Mouse (Mus musculus) midbrain, embryonic 14.5 days (tissue): ENCODE measurements around the gene Trit1. TPM values are rescaled to one million over a fixed set of nuclear protein-coding genes. Genes with fewer than 3 reads are reported as not detected.
A peak's percentile ranks its signal among the peaks of the same experiment; 100 is the strongest.

Experiments
- ATAC-seq: fragments of 200-750 bp; cut with Nextera tagmentation; 2 replicates; pipeline ENCODE4 v1.8.0; 2017; ENCODE audit warnings: moderate number of reproducible peaks, moderate library complexity; ENCODE audit not compliant: low FRiP score, low TSS enrichment
- DNase-seq: peaks from one replicate; pipeline ENCODE4 v3.0.0-alpha.2; 2015
- H3K27ac ChIP-seq: fragments of 300-500 bp; sonication (generic); replicated peaks from 2 replicates; pipeline ENCODE4 v1.5.1; 2014; ENCODE audit warnings: mild to moderate bottlenecking, low read depth, low read length, moderate library complexity
- H3K27me3 ChIP-seq: fragments of 300-500 bp; sonication (generic); 2 replicates; pipeline ENCODE4 v1.6.1; 2014; ENCODE audit warnings: low read length, control low read depth, mixed read lengths; ENCODE audit not compliant: control insufficient read depth, insufficient read depth
- H3K36me3 ChIP-seq: fragments of 300-500 bp; sonication (generic); 2 replicates; pipeline ENCODE4 v1.6.1; 2014; ENCODE audit warnings: low read length, control low read depth; ENCODE audit not compliant: control insufficient read depth, insufficient read depth
- H3K4me1 ChIP-seq: fragments of 300-500 bp; sonication (generic); 2 replicates; pipeline ENCODE4 v1.6.1; 2014; ENCODE audit warnings: mild to moderate bottlenecking, antibody characterized with exemption, low read length, control low read depth; ENCODE audit not compliant: control insufficient read depth, insufficient read depth
- H3K4me2 ChIP-seq: fragments of 300-500 bp; sonication (generic); 2 replicates; pipeline ENCODE4 v1.6.1; 2014; ENCODE audit warnings: mild to moderate bottlenecking, low read length, moderate library complexity
- H3K4me3 ChIP-seq: fragments of 300-500 bp; sonication (generic); replicated peaks from 2 replicates; pipeline ENCODE4 v1.5.1; 2014; ENCODE audit warnings: low read depth, low read length
- H3K9ac ChIP-seq: fragments of 300-500 bp; sonication (generic); replicated peaks from 2 replicates; pipeline ENCODE4 v1.6.1; 2014; ENCODE audit warnings: mild to moderate bottlenecking, low read length, moderate library complexity
- H3K9me3 ChIP-seq: fragments of 300-500 bp; sonication (generic); 2 replicates; pipeline ENCODE4 v1.6.1; 2016; ENCODE audit warnings: low read length, control low read depth, mixed read lengths; ENCODE audit not compliant: control insufficient read depth
- WGBS: fragments of 180-500 bp; shearing (Covaris S2); extraction: QIAGEN DNeasy Blood & Tissue Kit; methylation state at CpG from one replicate; pipeline ENCODE4 v1.1.7; 2014; 5-methylcytosine and 5-hydroxymethylcytosine counted together
- polyA plus RNA-seq: library from polyadenylated mRNA; unstranded; fragments of >200 nt; fragmentation: Nextera tagmentation; extraction: Ambion mirVana; gene quantifications from 2 replicates; pipeline ENCODE4 v1.2.1, GENCODE M21; 2014

The Trit1 gene
- polyA plus RNA-seq, 1 experiment from 2014 or later: 29.1 TPM

DNA sequence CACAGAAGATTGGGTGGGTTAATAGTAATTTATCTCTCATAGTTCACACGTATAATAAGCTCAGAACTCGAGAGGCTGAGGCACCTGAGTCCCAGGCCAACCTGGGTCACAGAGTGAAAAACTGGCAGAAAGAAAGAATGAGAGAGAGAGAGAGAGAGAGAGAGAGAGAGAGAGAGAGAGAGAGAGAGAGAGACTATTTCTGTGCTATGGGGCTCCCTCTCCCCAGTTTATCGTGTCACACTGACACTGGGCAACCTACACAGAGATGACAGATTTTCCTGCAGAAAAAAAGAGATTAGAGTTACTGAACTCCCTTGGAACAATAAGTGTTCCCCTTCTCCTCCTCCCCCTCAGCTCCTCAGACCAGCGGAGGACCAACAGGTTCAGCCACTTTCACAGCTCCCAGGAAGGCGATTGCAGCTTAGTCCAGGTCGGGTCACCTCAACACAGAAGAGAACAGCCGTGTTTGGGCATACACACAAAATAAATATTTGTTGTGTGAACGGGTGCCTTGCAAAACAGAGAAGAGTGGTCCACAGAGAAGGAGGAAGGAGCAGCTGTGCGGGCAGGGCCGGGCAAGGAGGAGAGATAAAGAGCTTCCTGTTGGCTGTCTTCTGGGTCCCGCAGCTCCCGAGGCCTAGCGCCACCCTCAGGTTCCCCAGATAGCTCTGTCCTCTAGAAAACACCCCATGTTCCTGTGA is 55.0 kb downstream of the Trit1 start:
- H3K4me3 ChIP-seq: no peak overlapping the region
- 0 out of 2 replicates have a peak, but pooled peaks cover 3% of the 10 kb centered on the region for H3K4me1 ChIP-seq
- no peaks in the 10 kb centered on the region for H3K36me3 ChIP-seq
- H3K9ac ChIP-seq: no peak overlapping the region; the same call in 1 of the 2 replicates
- peak overlapping the region; percentile 21 for H3K4me2 ChIP-seq
- WGBS: 13% methylated on average over 13 of the region's 13 CpGs
- no peaks in the 10 kb centered on the region for H3K27me3 ChIP-seq
- no peak overlapping the region for H3K27ac ChIP-seq
- no peaks in the 10 kb centered on the region for H3K9me3 ChIP-seq
- DNase-seq (peak; percentile 64), ATAC-seq (no peak; the same call in 1 of the 2 replicates)

DNA sequence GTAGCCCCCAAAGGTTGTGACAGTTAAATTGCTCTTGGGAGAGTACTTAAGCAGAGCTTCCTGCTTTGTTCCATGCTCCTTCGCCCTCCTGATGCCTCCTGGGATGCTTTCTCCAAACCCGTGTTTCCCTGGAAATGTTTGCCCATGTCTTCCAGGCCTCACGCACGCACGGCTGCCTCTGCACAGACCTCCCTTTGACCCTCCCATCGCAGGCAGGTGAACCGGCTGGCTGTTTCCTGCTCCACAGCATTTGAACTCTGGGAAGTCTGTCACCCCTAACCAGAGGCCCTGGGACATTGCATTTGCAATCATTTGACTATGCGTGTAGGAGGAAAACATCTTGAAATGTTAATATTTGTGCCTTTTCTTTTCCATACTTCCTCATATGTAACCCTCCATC is 60.5 kb downstream of the Trit1 start:
- DNase-seq: no peak
- no peak for ATAC-seq
- WGBS: 49% methylated on average over 8 of the region's 8 CpGs
- Histone ChIP-seq H3K27ac (no peak overlapping the region), H3K4me1 (no peaks in the 10 kb centered on the region), H3K9ac (no peak overlapping the region), H3K36me3 (no peaks in the 10 kb centered on the region), H3K4me2 (no peak overlapping the region), H3K9me3 (no peaks in the 10 kb centered on the region), H3K4me3 (no peak overlapping the region), H3K27me3 (no peaks in the 10 kb centered on the region)

DNA sequence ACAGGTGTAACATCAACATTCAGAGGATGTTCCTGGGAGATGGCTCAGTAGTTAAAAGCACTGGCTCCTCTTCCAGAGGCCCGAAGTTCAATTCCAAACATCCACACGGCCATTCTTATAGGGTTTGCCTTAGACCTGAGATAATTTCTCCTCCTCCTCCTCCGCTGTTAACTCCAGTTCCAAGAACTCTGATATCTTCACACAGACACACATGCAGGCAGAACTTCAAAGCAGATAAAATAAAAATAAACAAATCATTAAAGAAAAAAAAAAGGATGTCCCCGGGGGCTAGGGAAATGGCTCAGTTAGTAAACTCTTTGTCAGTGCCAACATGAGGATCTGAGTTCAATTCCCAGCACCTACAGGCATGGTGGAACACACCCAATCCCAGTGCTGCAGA is 61.8 kb downstream of the Trit1 start:
- H3K9ac ChIP-seq: no peak overlapping the region
- no peak overlapping the region for H3K27ac ChIP-seq
- H3K9me3 ChIP-seq: no peaks in the 10 kb centered on the region
- H3K27me3 ChIP-seq: no peaks in the 10 kb centered on the region
- DNase-seq: no peak
- no peak overlapping the region for H3K4me2 ChIP-seq
- no peaks in the 10 kb centered on the region for H3K4me1 ChIP-seq
- WGBS: 88% methylated on average over 4 of the region's 4 CpGs
- H3K36me3 ChIP-seq: no peaks in the 10 kb centered on the region
- H3K4me3 ChIP-seq: no peak overlapping the region
- no peak for ATAC-seq

DNA sequence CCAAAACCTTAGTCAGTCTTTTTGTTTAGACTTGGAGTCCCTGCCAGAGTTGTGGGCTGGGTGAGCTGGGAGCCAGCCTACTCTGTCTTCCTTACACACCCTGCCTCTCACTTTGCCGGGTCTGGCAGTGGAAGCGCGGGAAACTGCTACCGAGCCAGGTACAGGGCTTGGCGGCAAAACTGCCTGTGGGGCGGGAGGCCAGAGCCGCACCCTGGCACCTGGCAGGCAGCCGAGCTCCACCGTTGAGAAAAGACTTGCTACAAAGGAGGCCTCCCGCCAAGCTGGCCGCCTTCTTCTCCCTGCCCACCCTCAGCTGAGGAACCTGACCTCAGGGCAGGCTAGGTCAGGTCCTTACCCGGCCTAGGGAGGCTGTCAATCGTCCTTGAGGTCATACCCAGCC is 64.4 kb downstream of the Trit1 start:
- Histone ChIP-seq H3K9ac (no peak overlapping the region), H3K4me2 (no peak overlapping the region), H3K4me3 (no peak overlapping the region), H3K27me3 (no peaks in the 10 kb centered on the region), H3K36me3 (no peaks in the 10 kb centered on the region), H3K27ac (no peak overlapping the region), H3K9me3 (no peaks in the 10 kb centered on the region), H3K4me1 (no peaks in the 10 kb centered on the region)
- 43% methylated on average over 13 of the region's 13 CpGs for WGBS
- no peak for ATAC-seq
- DNase-seq: no peak

DNA sequence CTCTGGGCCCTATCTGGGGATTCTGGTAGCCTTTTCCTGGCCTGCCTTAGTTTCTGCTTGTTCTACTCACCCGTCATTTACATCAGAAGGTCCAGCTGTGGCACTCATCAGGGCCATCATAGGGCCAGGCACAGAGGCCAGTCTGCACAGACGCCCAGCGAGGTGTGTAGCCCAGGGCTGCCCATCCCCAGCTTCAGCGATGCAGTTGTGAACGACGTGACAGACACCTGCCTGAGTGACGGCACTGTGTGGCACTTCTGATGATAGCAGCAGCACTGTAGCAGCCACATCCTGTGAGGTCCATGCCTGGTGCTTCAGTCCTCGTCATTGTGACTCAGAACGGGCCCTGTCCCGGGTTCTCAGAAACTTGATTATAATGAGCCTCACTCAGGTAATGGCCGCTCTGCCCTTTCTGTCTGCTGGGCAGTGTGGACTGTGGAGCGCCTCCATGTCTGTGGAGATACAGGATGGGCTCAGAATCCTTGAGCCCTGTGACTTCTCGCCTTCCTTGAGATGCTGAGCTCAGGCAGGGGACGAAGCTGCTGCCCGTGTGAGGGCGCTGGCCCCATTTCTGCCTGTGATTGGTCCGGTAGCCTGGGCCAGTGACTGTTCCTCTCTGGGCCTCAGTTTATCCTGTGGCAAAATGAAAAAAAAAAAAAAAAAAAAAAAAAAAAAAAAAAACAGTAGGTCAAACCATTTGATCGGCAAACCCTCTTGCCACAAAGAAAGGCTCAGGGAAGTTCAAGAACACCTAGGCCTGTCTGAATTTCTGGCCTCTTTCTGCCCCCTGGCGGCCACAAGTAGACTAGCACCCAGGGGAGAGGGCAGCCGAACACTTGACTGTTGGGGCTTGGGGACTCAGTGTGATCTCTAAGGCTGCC is 66.1 kb downstream of the Trit1 start:
- DNase-seq: peak; percentile 85
- no peak overlapping the region for H3K4me3 ChIP-seq

DNA sequence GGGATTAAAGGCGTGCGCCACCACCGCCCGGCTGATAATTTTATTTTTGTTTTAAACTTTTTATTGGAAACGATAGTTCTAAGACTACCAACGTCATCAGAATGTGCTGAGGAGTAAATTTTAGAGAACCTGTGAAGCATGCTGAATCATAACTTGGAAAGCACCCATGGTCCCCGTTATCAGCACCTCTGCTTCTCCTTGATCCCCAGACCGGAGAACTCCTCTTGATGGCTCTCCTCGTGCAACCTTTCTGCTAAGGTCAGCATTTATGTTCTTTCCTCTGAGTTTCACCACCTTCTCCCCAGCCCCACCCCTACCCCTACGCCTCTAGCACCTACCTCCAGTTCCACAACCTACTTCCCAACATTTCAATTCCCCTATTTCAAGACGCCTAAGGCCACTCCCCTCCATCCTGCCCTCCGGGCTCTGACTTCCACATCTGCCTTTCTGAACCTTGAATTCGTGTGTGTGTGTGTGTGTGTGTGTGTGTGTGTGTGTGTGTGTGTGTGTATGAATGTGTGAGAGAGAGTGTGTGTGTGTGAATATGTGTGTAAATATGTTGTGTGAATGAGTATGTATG is 67.0 kb downstream of the Trit1 start:
- Histone ChIP-seq H3K27ac (no peak overlapping the region), H3K9me3 (no peaks in the 10 kb centered on the region), H3K4me1 (no peaks in the 10 kb centered on the region), H3K27me3 (no peaks in the 10 kb centered on the region), H3K4me3 (no peak overlapping the region), H3K9ac (no peak overlapping the region), H3K4me2 (no peak overlapping the region), H3K36me3 (no peaks in the 10 kb centered on the region)
- WGBS: 67% methylated on average over 13 of the region's 13 CpGs
- no peak for ATAC-seq
- no peak for DNase-seq

More for the DNA sequence above, 66.1 kb downstream of the Trit1 start:
- Histone ChIP-seq H3K36me3 (no peaks in the 10 kb centered on the region), H3K4me1 (no peaks in the 10 kb centered on the region), H3K9me3 (no peaks in the 10 kb centered on the region), H3K27ac (no peak overlapping the region), H3K4me2 (no peak overlapping the region), H3K27me3 (no peaks in the 10 kb centered on the region), H3K9ac (no peak overlapping the region)
- ATAC-seq: peak; percentile 34; the same call in 1 of the 2 replicates
- 63% methylated on average over 20 of the region's 20 CpGs for WGBS

DNA sequence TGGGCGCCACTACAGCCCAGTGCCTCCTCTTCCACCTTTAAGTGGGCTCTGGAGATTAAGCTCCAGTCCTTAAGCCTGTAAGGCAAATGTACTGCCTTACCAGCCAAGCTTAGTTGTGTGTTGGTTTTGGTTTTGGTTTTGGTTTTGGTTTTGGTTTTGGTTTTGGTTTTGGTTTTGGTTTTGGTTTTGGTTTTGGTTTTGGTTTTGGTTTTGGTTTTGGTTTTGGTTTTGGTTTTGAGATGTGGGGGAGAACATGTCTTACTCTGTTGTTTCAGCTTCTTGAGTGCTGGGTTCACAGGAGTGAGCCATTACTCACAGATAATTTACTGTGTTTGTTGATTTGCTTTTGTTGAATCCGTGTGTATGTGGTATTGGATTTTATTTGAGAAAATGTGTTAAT is 68.9 kb downstream of the Trit1 start:
- 81% methylated on average over 2 of the region's 2 CpGs for WGBS
- no peak overlapping the region for H3K27ac ChIP-seq
- no peak overlapping the region for H3K9ac ChIP-seq
- no peak overlapping the region for H3K4me3 ChIP-seq
- DNase-seq: no peak
- H3K36me3 ChIP-seq: no peaks in the 10 kb centered on the region
- H3K4me2 ChIP-seq: no peak overlapping the region
- H3K9me3 ChIP-seq: no peaks in the 10 kb centered on the region
- ATAC-seq: no peak
- no peaks in the 10 kb centered on the region for H3K27me3 ChIP-seq
- no peaks in the 10 kb centered on the region for H3K4me1 ChIP-seq

DNA sequence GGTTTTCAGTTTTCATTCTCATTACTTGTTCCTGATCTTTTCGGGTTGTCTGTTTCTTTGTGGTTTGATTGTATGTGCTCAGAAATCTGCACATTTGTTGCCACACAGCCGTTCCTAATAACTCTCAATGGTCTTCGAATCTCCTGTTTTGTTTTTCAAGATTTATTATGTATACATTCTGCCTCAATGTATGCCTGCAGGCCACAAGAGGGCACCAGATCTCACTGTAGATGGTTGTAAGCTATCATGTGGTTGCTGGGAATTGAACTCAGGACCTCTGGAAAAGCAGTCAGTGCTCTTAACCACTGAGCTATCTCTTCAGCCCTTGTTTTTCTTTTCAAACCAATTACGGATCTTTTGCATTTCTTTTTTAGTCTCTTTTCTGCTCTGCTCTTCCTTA is 70.0 kb downstream of the Trit1 start:
- Histone ChIP-seq H3K9me3 (no peaks in the 10 kb centered on the region), H3K4me1 (no peaks in the 10 kb centered on the region), H3K4me3 (no peak overlapping the region), H3K36me3 (no peaks in the 10 kb centered on the region), H3K9ac (no peak overlapping the region), H3K27ac (no peak overlapping the region), H3K27me3 (no peaks in the 10 kb centered on the region), H3K4me2 (no peak overlapping the region)
- DNase-seq (no peak), ATAC-seq (no peak)
- 94% methylated on average over 4 of the region's 4 CpGs for WGBS
